Mouse (Mus musculus) frontal cortex, adult (tissue): ENCODE measurements around the gene Gm16513.
"Not testable (repeated sequence)": the region's sequence is repeated elsewhere in the genome, so short reads cannot be mapped to it uniquely, and the experiment has no call there.

ENCODE experiments used
- ATAC-seq: cut with Nextera tagmentation; 2 replicates; pipeline ENCODE4 v1.9.2; 2017; ENCODE audit warnings: mild to moderate bottlenecking, moderate library complexity, mixed read lengths; ENCODE audit not compliant: low TSS enrichment

Gene Gm16513

DNA sequence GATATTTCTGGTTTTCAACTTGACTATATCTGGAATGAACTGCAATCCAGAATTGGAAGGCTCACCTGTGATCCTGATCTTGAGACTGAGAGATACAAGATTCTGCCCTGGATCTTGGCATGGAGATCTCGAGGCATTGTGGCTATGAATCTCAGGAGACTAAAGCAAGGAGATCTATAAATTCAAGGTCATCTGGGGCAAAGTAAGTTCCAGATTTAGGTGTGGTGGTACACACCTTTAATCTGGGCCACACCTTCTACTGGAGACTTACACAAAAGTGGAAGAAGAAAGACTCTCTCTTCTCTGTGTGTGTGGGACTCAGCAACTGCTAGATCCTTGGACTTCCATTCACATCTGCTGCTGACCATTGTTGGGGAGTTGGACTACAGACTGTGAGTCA, at the start of gene Gm16513:
TSS of gene Gm16513 (plus strand) at position 301 of the 400 bp plus-strand sequence.
- not testable (repeated sequence) for ATAC-seq
